Mouse (Mus musculus): ENCODE measurements around the gene Grik3. TPM values are rescaled to one million over a fixed set of nuclear protein-coding genes. Genes with fewer than 3 reads are reported as not detected.

Grik3 gene
- polyA plus RNA-seq, 1 experiment from 2014 or later, result 3.6 TPM

DNA sequence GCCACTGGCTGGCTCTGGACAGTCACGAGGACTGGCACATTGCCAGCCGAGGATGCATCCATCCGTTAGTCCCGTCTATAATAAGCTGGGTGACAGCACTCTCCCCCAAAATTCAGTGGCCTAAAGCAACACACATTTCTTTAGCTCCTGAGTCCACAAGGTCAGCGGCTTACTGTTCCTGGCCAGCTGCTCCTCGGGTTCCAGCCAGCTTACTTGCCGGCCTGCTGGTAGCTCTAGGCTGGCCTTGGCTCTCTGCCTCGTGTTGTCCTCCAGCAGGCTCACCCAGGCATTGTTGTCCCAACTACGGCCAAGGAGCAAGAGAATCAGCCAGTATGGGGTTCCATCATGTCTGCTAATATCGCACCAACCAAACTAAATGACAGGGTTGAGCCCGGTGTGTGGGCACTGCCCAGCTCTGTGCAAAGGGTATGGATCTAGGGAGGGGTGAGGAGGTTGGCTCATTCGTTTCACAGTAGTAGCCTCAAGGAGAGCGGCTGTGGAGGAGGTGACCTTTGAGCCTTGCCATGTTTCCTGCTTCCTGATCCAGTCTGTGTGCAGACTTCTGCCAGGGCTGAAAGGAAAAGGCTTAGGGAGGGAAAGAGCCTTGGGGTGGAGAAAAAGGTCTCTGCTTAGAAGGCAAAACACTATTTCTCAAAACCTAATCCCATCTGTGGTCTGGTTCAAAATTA, 146.3 kb downstream of the Grik3 start:
- 80% methylated on average over 13 of the region's 13 CpGs for WGBS
- Histone ChIP-seq H3K27ac (peak overlapping the region; percentile 36; the same call in 1 of the 2 replicates), H3K4me3 (replicated peaks) (no peak overlapping the region), H3K9ac (replicated peaks) (no peak overlapping the region), H3K4me1 (replicated peaks) (peaks cover 16% of the 10 kb centered on the region), H3K4me2 (replicated peaks) (no peak overlapping the region), H3K9me3 (no peaks in the 10 kb centered on the region), H3K36me3 (no peaks in the 10 kb centered on the region), H3K27me3 (peaks cover 4% of the 10 kb centered on the region; the same call in 1 of the 2 replicates)
- no peak for ATAC-seq

DNA sequence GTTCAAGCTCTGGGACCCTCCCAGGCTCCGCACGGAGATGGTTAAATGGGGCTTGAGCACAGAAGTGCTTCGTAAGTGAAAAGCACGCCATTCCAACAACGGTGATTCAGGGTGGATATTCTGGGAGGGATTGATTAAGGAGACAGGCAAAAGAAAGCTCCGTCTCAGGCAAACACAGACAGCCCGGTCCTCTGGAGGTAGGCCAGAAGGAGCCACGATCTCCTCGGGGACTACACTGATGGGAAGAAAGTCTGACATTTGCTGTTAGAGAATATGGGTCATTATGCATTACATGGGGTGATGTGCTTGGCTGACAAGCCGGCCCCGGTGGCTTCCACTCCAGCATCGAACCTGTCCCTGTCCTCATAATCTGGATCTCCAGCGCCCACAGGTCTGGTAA, 146.9 kb downstream of the Grik3 start:
- WGBS, result 73% methylated on average over 13 of the region's 13 CpGs
- Histone ChIP-seq H3K9me3 (no peaks in the 10 kb centered on the region), H3K9ac (replicated peaks) (no peak overlapping the region), H3K4me2 (replicated peaks) (no peak overlapping the region), H3K4me3 (replicated peaks) (no peak overlapping the region), H3K36me3 (no peaks in the 10 kb centered on the region), H3K4me1 (replicated peaks) (peaks cover 16% of the 10 kb centered on the region), H3K27ac (peak overlapping the region; percentile 36; the same call in 1 of the 2 replicates), H3K27me3 (peaks cover 4% of the 10 kb centered on the region; the same call in 1 of the 2 replicates)
- no peak for ATAC-seq

DNA sequence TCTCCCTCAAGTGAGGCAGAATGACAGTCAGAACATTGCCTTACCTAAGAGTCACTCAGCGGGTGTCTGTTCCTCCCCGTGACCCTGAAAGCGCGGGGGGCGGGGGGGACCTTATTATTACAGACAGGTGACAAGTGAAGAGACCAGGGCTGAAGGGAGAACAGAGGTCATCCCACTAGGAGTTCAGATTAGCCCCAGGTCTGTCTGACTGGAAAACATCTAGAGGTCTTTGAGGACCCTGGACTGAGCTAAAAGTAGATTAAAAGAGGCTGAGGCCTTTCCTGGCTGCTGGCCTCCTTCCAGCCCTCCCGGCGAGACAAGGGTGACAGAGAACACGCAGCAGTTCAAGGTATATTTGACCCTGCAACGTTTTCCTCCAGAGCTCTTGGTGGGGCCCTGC, 150.0 kb downstream of the Grik3 start:
- no peak overlapping the region for H3K27ac ChIP-seq
- no peak for ATAC-seq

DNA sequence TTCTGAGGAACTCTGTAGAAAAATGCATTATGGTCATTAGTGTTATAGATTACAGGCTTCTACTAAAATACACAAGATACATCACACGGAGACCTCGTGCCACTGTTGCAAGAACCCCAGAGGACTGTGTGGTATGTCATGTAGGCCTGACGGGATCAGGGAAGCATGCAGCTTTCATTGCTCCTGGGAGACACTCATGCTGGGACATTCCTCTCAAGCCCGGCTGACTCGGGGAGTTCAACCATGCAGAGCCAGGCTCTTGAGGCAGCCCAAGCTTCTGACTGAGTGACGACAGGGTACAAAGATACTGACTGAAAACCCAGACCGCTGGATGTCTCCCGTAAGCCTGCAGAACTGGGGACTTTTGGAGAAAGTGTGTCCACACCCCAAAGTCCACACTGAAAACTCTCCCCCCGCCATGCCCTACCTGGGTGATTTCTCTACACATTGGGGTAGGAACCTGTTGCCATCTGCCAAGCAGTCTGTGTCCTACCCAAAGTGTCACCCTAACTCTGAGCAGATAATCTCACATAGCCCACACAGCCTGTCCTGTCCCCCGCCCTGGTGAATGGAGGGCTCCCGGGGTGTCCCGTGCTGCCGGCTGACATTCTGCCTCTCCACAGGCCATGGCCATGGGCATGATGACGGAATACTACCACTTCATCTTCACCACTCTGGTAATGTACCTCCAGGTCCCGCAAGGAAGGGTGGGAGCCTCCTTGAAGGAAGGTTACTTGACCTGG, 150.6 kb downstream of the Grik3 start:
- Histone ChIP-seq H3K27ac (no peak overlapping the region), H3K9me3 (no peaks in the 10 kb centered on the region), H3K4me2 (replicated peaks) (no peak overlapping the region), H3K9ac (replicated peaks) (no peak overlapping the region), H3K27me3 (peaks cover 4% of the 10 kb centered on the region; the same call in 1 of the 2 replicates), H3K36me3 (no peaks in the 10 kb centered on the region), H3K4me1 (replicated peaks) (peaks cover 30% of the 10 kb centered on the region), H3K4me3 (replicated peaks) (no peak overlapping the region)
- WGBS, result 77% methylated on average over 15 of the region's 15 CpGs
- ATAC-seq, result no peak

More for the DNA sequence above, 150.0 kb downstream of the Grik3 start:
- no peak overlapping the region for H3K4me3 ChIP-seq (replicated peaks)
- H3K27me3 ChIP-seq, result peaks cover 4% of the 10 kb centered on the region; the same call in 1 of the 2 replicates
- WGBS, result 85% methylated on average over 9 of the region's 9 CpGs
- no peak overlapping the region for H3K9ac ChIP-seq (replicated peaks)
- peaks cover 30% of the 10 kb centered on the region for H3K4me1 ChIP-seq (replicated peaks)
- H3K36me3 ChIP-seq, result no peaks in the 10 kb centered on the region
- no peaks in the 10 kb centered on the region for H3K9me3 ChIP-seq
- no peak overlapping the region for H3K4me2 ChIP-seq (replicated peaks)

DNA sequence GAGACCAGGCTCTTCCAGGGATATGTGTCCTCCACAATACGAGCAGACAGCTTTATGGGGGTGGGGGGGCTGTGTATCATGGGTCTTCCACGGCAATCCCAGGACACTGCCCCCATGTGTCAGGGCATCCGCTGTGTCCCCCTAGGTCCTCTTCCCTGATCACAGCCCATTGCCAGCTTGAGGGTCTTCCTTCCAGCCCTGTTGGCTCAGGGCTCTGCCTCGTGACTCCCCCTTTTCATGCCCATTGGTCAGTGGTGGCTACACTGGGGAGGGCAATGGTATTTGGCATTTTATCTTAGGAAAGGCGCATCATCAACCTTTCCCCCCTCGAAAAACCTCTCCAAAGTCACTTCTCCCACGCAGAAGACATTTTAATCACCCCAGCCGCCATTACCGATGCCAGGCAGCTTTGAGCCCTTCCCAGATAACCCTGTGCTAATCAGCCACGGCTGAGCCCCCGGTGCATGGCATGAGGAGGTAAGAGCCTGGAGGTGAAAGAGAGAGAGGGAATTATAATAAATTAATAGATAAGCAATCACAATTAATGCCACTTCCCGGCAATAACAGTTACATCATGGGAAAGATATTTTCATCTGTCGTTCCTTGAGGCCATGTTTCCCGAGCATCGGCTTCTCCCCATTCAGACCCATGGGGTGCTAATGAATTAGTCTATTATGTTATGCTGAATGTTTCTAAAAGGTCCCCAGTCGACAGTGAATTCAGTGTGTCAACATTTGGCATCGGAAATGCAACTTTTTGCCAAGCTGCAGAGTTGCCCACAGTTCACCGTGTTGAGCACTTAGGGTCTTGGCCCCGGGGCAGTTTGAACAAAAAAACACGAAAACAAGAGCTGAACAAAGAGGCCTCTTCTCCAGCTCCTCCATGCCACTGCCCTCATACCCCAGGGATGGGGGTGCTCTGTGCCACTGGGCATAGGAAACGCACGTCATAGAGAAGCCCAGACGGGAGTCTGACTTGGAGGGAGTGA, 154.4 kb downstream of the Grik3 start:
- Histone ChIP-seq H3K4me3 (replicated peaks) (no peak overlapping the region), H3K27me3 (no peaks in the 10 kb centered on the region), H3K36me3 (no peaks in the 10 kb centered on the region), H3K27ac (no peak overlapping the region), H3K9me3 (no peaks in the 10 kb centered on the region), H3K4me2 (replicated peaks) (no peak overlapping the region), H3K9ac (replicated peaks) (no peak overlapping the region), H3K4me1 (replicated peaks) (peaks cover 14% of the 10 kb centered on the region)
- WGBS, result 62% methylated on average over 23 of the region's 23 CpGs
- peak; percentile 65; the same call in 1 of the 2 replicates for ATAC-seq

DNA sequence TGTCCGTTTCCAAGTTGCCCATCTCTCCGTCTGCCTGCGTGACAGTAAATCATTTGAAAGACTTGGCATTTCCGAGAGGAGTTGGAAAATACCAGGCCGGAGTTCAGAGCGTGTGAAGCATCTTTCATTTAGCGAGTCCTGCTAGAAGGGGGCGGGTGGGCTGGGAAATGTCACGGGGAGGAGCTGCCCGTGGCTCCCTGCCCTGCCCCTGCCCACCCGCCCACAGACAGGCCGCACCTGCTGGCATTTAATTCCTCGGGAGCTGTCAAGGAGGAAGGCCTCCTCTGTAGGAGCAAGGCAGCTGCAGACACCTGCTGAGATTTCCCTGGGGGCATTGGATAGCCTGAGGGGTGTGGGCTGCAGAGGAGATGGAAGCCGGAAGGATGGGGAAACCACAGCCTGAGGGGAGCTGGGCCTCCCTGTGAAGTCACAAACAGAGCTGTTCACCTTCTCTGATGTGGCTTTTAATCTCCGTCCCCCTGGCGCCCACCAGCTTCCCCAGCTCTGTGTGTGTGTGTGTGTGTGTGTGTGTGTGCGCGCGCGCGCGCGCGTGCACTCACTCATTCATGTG, 161.3 kb downstream of the Grik3 start:
- no peaks in the 10 kb centered on the region for H3K36me3 ChIP-seq
- H3K27ac ChIP-seq, result peak overlapping the region; percentile 53
- H3K27me3 ChIP-seq, result peaks cover 6% of the 10 kb centered on the region; the same call in 1 of the 2 replicates
- peaks cover 21% of the 10 kb centered on the region for H3K4me1 ChIP-seq (replicated peaks)
- 0 out of 2 replicates have a peak overlapping the region, but pooled peaks have one; percentile 1 for H3K4me2 ChIP-seq (replicated peaks)
- H3K9ac ChIP-seq (replicated peaks), result peak overlapping the region; percentile 19; the same call in 1 of the 2 replicates
- peak; percentile 49 for ATAC-seq
- no peak overlapping the region for H3K4me3 ChIP-seq (replicated peaks)
- H3K9me3 ChIP-seq, result no peaks in the 10 kb centered on the region
- WGBS, result 39% methylated on average over 24 of the region's 24 CpGs

DNA sequence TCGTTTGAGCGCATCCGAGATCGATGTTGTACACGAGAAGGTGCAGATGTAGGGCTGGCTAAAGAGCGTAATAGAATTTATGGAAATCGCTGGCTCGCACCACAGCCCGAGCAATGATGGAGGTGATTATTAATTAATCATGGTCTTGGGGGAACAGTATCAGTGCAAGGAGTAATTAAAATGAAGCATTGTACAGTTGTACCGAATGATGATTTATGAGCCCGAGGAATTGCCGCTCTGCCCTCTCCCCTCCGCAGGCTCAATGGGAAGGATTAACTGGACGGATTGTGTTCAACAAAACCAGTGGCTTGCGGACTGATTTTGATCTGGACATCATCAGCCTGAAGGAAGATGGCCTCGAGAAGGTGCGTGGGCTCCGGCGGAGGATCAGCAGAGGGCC, 165.5 kb downstream of the Grik3 start:
- Histone ChIP-seq H3K9me3 (no peaks in the 10 kb centered on the region), H3K4me1 (replicated peaks) (peaks cover 36% of the 10 kb centered on the region), H3K27me3 (peaks cover 4% of the 10 kb centered on the region; the same call in 1 of the 2 replicates), H3K27ac (no peak overlapping the region), H3K9ac (replicated peaks) (no peak overlapping the region), H3K36me3 (0 out of 2 replicates have a peak, but pooled peaks cover 2% of the 10 kb centered on the region), H3K4me2 (replicated peaks) (no peak overlapping the region), H3K4me3 (replicated peaks) (no peak overlapping the region)
- WGBS, result 60% methylated on average over 19 of the region's 19 CpGs
- no peak for ATAC-seq

DNA sequence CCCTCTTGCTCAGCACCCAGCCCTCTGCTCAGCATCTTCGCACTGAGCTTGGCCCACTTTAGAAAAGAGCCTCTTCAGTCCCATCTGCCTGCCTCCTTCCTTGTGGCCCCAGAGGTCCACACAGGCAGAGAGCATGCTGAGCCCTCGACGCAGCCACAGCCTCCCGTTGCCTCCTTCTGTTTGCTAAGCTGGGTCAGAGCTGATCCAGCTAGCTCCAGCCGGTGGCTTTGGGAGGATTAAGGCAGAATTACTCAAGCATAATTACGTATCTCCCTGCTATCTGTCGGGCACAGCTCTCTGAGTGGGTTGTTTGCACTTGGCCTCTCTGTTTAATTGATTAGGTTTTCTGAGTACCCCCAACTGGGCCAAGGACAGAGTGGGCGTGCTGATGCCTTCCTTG, 167.9 kb downstream of the Grik3 start:
- H3K4me3 ChIP-seq (replicated peaks), result no peak overlapping the region
- 9% methylated on average over 8 of the region's 8 CpGs for WGBS
- H3K4me1 ChIP-seq (replicated peaks), result peaks cover 41% of the 10 kb centered on the region
- H3K36me3 ChIP-seq, result 0 out of 2 replicates have a peak, but pooled peaks cover 2% of the 10 kb centered on the region
- H3K4me2 ChIP-seq (replicated peaks), result no peak overlapping the region
- H3K9ac ChIP-seq (replicated peaks), result no peak overlapping the region
- ATAC-seq, result peak; percentile 67
- H3K9me3 ChIP-seq, result no peaks in the 10 kb centered on the region
- peaks cover 4% of the 10 kb centered on the region; the same call in 1 of the 2 replicates for H3K27me3 ChIP-seq
- H3K27ac ChIP-seq, result peak overlapping the region; percentile 70

DNA sequence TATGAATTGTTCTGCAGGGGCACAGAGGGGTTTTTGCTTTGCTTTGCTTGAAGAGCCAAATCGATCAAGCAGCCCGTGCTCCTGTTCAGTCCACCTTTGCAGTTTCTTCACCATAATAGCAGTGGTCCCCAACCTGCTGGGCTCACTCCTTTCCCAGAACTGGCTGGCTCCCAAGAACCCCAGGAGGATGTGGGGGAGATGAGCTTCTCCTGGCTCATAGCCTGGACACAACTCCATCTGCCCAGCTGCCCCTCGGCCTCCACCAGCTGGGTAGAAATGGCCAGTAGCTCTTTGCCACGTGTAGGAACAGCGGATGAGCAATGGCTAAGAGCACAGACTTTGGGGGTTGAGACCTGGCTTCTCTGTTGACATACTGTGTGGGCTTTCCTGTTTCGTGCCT, 171.5 kb downstream of the Grik3 start:
- peaks cover 4% of the 10 kb centered on the region; the same call in 1 of the 2 replicates for H3K27me3 ChIP-seq
- peaks cover 48% of the 10 kb centered on the region for H3K4me1 ChIP-seq (replicated peaks)
- WGBS, result 91% methylated on average over 6 of the region's 6 CpGs
- no peak overlapping the region for H3K4me2 ChIP-seq (replicated peaks)
- H3K4me3 ChIP-seq (replicated peaks), result no peak overlapping the region
- H3K9ac ChIP-seq (replicated peaks), result no peak overlapping the region
- 0 out of 2 replicates have a peak, but pooled peaks cover 2% of the 10 kb centered on the region for H3K36me3 ChIP-seq
- no peak overlapping the region for H3K27ac ChIP-seq
- H3K9me3 ChIP-seq, result no peaks in the 10 kb centered on the region
- no peak for ATAC-seq

DNA sequence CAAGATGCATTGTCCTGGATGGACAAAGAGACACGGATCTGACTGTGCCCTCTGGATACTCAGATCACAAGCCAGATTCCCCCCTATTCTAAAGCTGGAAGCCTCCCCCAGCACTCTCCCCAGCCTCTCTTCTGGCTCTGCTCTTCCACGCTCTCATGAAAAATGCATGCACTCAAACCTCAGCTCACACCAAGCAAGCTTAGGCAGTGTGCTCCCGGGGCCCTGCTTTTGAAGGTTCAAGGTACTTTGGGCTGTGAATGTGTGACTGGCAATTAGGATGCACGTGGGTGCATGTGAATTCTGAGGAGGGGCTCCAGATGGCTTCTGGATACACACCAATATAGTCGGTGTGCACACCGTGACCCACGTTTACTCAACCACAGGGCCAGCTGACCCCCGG, 172.8 kb downstream of the Grik3 start:
- WGBS, result 25% methylated on average over 8 of the region's 8 CpGs
- Histone ChIP-seq H3K9ac (replicated peaks) (no peak overlapping the region), H3K27ac (peak overlapping the region; percentile 77), H3K4me1 (replicated peaks) (peaks cover 42% of the 10 kb centered on the region), H3K4me2 (replicated peaks) (no peak overlapping the region), H3K27me3 (peaks cover 4% of the 10 kb centered on the region; the same call in 1 of the 2 replicates), H3K9me3 (no peaks in the 10 kb centered on the region), H3K4me3 (replicated peaks) (no peak overlapping the region), H3K36me3 (0 out of 2 replicates have a peak, but pooled peaks cover 2% of the 10 kb centered on the region)
- ATAC-seq, result peak; percentile 75

DNA sequence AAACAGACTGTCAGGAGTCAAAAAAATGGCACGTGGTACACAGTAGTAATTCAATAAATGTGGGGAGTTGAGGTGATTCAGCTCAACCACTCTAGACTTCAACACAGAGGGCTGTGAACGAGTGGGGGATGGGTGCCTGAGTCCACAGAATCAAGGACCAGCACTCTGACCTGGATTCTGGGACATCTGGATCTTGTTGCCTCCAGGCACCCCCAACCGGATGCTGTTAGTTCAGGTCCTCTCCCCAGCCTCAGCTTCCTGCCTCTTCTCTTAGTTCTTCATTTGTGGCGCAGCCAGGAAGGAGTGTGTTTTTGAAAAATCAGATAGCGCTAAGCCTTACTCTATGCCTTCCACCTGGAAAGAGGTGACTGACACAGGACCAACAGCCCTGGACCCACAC, 175.5 kb downstream of the Grik3 start:
- H3K36me3 ChIP-seq, result no peaks in the 10 kb centered on the region
- 92% methylated on average over 5 of the region's 5 CpGs for WGBS

More for the DNA sequence above, 175.5 kb downstream of the Grik3 start:
- Histone ChIP-seq H3K4me2 (replicated peaks) (no peak overlapping the region), H3K9me3 (no peaks in the 10 kb centered on the region), H3K27ac (no peak overlapping the region), H3K27me3 (no peaks in the 10 kb centered on the region), H3K4me1 (replicated peaks) (peaks cover 33% of the 10 kb centered on the region), H3K4me3 (replicated peaks) (no peak overlapping the region), H3K9ac (replicated peaks) (no peak overlapping the region)
- no peak for ATAC-seq
